Mouse (Mus musculus) Patski (cell line): Measurements from ENCODE around the gene Luc7l2. TPM values are rescaled to one million over a fixed set of nuclear protein-coding genes. Genes with fewer than 3 reads are reported as not detected.
A peak's percentile ranks its signal among the peaks of the same experiment; 100 is the strongest.

ENCODE experiments used
- ATAC-seq: fragments of 100-300 bp; one replicate; pipeline ENCODE4 v1.8.0; 2021
- CTCF ChIA-PET: fragments of 350-600 bp; sonication (Branson Sonifier 250); formaldehyde crosslinking; loops from one replicate; lab custom pipeline; 2022; ENCODE audit warnings: inconsistent platforms; lab: Charles Lee
- POLR2A ChIA-PET: fragments of 350-600 bp; sonication (Branson Sonifier 250); formaldehyde crosslinking; loops from one replicate; lab custom pipeline; 2022; ENCODE audit warnings: antibody characterized with exemption, inconsistent platforms; lab: Charles Lee
- DNase-seq: peaks from one replicate; pipeline ENCODE4 v3.0.0-alpha.2; 2011; ENCODE audit warnings: low read depth, low spot score
- H3K27me3 ChIP-seq: fragments of 371-371 bp; one replicate; pipeline ENCODE4 v1.5.1; 2021
- CTCF ChIP-seq: fragments of 100-300 bp; IDR thresholded peaks from one replicate; pipeline ENCODE4 v1.5.1; 2021
- in situ Hi-C: fragments of 300-500 bp; cut with MboI; formaldehyde crosslinking; loops from 3 replicates; pipeline ENCODE4 v1.11.1; 2018; ENCODE audit warnings: low pct_unique_long_range_greater_than_20kb, mixed read lengths
- polyA plus RNA-seq: library from polyadenylated mRNA; unstranded; gene quantifications from one replicate; pipeline ENCODE4 v1.2.3, GENCODE M21; 2021

The Luc7l2 gene
- polyA plus RNA-seq, 1 experiment from 2014 or later, result 117 TPM

DNA sequence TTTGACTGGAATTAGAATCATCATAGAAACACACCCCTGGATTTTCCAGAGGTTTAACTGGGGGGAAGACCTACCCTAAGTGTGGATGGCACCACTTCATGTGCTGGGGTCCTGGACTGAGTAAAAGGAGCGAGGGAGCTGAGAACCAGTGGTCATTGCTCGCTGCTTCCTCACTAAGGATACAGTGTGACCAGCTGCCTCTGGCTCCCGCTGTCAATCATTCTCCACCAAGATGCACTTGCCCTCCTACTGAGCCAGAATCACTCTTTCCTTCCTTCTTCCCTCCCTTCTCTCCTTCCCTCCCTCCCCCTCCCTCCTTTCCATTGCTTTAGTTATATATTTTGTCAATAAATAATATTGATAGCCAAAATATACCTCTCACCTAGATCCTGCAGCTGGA lies 91.9 kb downstream of the Luc7l2 start:
- DNase-seq, result no peak
- TF ChIP-seq CTCF, result no peak
- H3K27me3 ChIP-seq, result no peaks in the 10 kb centered on the region
- ATAC-seq, result peak; percentile 2
- ChIA-PET CTCF (no interaction called here), POLR2A (no interaction called here)
- in situ Hi-C loops, result no loop called here

DNA sequence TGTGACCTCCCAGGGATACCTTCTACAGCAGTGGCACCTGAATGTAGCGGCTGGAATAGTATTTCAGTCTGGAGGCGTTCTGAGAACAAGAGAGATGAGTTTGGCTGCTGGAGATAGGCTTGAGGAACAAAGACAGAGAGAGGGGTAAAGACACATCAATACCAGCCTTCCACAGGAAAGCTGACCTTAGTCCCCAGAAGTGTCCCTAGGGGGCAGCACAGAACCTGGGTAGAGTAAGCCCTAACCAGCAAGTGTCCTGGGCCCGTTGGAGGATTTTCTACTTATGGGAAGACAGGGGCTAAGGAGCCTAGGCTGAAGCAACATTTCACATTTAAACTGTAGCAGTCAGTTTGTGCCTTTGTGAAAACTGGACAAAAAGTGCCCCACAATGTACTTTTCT lies 98.4 kb downstream of the Luc7l2 start:
- in situ Hi-C loops, result loop anchor here (5.0 kb wide), 1 partner anchor 38 kb away; no protein-coding TSS in a partner anchor
- TF ChIP-seq CTCF, result peak; percentile 48
- no peaks in the 10 kb centered on the region for H3K27me3 ChIP-seq
- ATAC-seq (no peak), DNase-seq (no peak)
- ChIA-PET CTCF (interaction anchor here (1.2 to 5.3 kb wide), 9 partner anchors 11 to 263 kb away, joined by 3 to 48 read pairs (median 6); partner anchors contain the start of gene Klrg2), POLR2A (no interaction called here)

- in situ Hi-C loops, result no loop called here
- TF ChIP-seq CTCF, result peak; percentile 93
- no peaks in the 10 kb centered on the region for H3K27me3 ChIP-seq
- ChIA-PET POLR2A (no interaction called here), CTCF (interaction anchor here (0.7 to 5.3 kb wide), 17 partner anchors 9 to 416 kb away, joined by 3 to 48 read pairs (median 4); partner anchors contain the start of genes Clec2l and Klrg2)
- DNase-seq, result no peak
- peak; percentile 81 for ATAC-seq
Observed at GRCm38 (mm10) chr6:38650263-38650937, 99.3 kb downstream of the Luc7l2 start.

Other genes with a start within 250 kb of the Luc7l2 start
- gene Zc3hav1, start 196.7 kb upstream of the Luc7l2 start, polyA plus RNA-seq, result 32.7 TPM
- 13.2 TPM for gene Ttc26, start 169.9 kb upstream of the Luc7l2 start, polyA plus RNA-seq
- gene Ubn2, start 117.4 kb upstream of the Luc7l2 start, polyA plus RNA-seq, result 10.6 TPM
- gene Fmc1, start 17.8 kb upstream of the Luc7l2 start, polyA plus RNA-seq, result 62.6 TPM
- gene Klrg2, start 85.9 kb downstream of the Luc7l2 start, polyA plus RNA-seq, result 24.7 TPM
- 7.6 TPM for gene Clec2l, start 111.7 kb downstream of the Luc7l2 start, polyA plus RNA-seq